Mouse (Mus musculus): ENCODE measurements around the gene Naa60. TPM values are rescaled to one million over a fixed set of nuclear protein-coding genes. Genes with fewer than 3 reads are reported as not detected.

Naa60 gene
- total RNA-seq, 4 experiments from 2014 or later, result 35.2 to 54.2 (median 42.0) TPM

DNA sequence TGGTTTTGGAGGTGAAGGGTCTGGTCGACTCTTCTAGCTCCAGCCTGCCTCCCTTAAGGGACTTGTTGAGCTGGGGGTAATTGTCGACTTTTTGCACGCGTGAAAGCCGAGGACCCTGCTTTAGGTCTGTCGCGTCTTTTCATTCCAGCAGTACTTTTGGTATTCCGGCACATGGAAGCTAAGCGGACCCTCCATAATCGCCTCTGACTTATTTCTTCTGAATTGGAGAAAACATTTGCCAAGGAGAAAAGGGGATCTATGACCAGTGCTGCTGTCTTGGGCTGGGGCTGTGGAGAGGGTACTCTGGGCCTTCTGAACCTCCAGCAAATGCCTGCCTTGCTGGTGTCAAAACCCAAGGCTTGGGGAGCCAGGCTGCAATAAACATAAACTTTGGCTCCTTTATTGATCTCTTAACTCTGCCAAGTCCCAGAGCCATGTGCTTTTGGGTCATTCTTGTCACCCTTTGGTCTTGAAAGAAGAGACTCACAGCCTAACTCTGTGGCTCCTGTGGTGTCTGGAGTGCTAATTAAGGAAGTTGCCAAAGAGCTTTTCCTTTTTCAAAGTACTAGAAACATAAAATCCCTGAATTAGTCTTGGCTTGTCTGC, 13.0 kb downstream of the Naa60 start:
- no peak for DNase-seq (ENCODE audit: low spot score in 2 of 2)

DNA sequence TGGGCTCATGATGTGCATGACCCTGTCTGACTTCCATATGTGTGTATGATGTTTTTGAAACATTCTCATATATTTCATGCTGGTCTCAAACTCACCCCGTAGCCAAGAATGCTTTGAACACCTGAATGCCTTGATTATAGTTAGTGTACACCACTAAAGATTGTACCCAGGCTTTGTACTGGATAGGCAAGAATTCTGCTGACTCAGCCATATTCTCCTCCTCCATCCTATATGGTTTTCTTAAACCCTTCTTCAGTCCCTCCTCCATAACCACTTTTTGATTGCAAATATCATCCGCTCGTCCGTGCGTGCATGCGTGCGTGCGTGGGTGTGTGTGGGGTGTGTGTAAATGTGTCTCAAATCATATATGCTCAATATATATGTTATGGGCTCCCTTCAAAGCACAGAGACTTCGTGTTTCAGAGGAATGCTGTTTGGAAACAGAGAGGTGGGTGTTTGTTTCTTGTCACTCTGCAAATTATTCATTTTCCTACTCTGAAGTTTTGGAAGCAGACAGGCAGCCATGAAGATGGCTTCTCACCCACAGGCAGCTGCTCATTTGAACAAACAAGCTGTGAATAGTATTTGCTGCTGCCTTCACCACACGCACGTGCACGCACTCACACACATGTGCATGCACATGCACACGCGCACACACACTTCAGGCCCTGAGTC, 19.6 kb downstream of the Naa60 start:
- no peak for DNase-seq (ENCODE audit: low spot score in 2 of 2)

DNA sequence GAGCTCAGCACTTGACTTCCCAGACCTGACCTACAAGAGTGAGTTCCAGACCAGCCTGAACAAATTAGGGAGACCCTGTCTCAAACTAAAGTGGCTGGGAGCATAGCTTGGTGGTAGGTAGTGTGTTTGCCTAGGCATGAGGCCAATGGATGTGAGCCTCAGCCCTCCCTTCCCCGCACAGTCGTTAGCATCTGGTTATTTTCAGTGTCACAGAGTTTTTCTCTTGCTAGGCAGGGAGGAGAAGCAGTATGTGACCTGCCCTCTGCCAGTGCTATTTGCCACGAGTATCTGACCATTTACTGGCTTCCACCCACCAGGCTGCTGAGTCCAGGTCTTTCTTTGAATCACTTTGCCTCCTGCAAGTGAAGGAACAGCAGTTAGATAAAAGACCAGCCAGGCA, 21.6 kb downstream of the Naa60 start:
- DNase-seq (ENCODE audit: low spot score in 2 of 2), result no peak

- DNase-seq (ENCODE audit: low spot score in 2 of 2), result no peak
Observed at GRCm38 (mm10) chr16:3895173-3895792, 23.1 kb downstream of the Naa60 start.

DNA sequence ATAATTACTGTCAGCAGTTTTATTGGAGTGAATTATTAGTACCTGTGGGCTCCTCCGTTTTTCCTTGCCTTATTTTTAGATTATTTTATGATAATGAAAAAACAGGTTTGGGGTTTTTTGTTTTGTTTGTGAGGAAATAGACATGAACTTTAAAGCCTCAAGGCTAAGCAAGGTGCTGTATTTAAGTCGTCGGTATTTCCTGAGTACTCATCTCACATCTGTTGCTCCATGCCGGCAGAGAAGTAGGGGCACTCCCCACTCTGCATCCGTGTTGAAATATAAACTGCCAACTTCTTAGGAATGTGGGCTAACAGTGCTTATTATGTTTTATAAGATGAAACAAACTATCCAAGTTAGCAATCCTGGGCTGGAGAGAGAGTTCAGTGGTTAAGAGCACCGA, 23.9 kb downstream of the Naa60 start:
- no peak for DNase-seq (ENCODE audit: low spot score in 2 of 2)

DNA sequence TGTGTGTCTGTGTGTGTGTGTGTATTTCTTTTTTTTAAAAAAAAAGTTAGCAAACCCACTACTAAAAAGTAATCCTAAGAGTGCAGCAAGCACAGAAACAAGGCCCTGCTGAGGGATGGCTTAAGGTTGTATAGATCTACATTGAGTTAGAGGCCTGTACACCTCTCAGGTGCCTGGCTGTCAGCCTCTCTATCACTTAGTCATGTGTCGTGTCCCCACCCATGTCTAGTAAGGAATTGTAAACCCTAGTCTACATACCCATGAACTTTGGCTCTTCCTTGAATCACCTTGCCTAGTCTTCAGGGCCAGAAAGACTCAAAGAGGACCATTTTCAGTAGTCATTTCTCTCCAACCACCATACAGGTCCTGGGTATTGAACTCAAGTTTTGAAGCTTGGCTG, 24.4 kb downstream of the Naa60 start:
- DNase-seq (ENCODE audit: low spot score in 2 of 2), result no peak

GRCm38 (mm10) chr16:3907471-3907870, 35.3 kb downstream of the Naa60 start:
- no peak for DNase-seq (ENCODE audit: low spot score in 2 of 2)

DNA sequence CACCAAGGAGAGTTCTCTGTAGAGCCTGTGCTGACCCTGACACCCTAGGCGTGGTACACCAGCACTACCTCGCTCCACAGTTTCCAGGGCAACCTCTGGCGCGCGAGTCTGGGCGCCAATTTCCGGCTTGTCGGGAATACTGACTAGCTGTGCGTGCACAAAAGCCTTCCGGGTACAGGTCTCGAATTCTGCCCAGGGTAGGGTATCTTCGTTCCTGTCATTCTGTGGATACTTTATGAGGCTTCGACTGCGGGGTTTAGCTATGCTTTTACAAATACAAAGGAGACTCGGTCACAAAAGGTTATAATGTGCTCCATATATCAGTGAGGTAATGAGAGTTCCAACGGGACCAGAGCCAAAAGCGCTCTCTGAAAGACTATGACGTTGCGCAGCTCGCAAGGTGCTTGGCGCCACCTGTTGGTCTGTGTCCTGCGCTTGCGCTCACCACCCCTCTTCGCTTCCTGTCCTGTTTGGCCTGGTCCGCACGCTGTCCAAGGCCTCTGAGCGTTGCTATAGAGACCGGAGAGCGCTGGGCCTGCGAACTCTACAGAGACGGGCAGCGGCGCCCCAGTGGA, 36.4 kb downstream of the Naa60 start, which contains the start of the genes 1700037C18Rik and Cluap1:
TSS of gene 1700037C18Rik (minus strand) at position 153 of the 575 bp plus-strand sequence.
TSS of gene Cluap1 (plus strand) at position 265 of the 575 bp plus-strand sequence.
- peak; percentile 91 to 93 for DNase-seq (ENCODE audit: low spot score in 2 of 2)

DNA sequence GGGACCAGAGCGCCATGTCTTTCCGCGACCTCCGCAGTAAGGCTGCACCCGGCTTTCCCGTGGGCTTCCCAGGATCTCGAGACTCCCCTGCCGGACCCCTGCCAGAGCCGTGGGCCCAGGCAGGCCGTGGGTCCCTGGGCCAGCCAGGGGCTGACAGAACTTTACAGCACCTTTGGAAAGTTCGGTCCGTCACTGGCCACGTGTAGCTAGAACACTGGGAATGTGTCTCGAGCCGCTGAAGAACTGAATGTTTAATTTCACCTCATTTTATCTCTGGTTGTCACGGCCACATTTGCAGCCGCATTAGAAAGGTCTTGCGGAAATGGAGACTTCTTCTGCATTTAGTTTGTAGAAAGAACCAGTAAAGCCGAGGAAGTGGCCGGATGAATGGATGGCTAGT, 36.9 kb downstream of the Naa60 start:
- no peak for DNase-seq (ENCODE audit: low spot score in 2 of 2)

- no peak for DNase-seq (ENCODE audit: low spot score in 2 of 2)
Observed at GRCm38 (mm10) chr16:3920756-3921155, 48.6 kb downstream of the Naa60 start.

DNA sequence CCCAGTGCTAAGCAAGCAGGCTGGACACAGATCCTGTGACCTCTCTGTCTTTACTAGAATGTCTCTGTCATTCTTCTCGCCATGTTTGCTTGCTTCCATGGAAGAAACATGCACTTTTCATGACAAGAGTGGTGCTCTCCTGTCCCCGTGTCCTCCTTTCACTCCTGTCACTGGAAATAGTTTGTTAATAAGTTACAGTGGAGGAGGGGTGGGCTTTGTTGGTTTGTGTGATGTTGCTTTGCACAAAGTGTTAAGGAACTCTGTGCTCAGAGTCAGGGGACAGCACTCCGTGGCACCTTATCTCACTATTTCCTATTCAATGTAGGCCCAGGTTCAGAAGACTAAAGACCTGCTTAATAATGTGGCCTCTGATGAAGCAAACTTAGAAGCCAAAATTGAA, 51.3 kb downstream of the Naa60 start:
- DNase-seq (ENCODE audit: low spot score in 2 of 2), result no peak

- DNase-seq (ENCODE audit: low spot score in 2 of 2), result no peak
Observed at GRCm38 (mm10) chr16:3923966-3924365, 51.8 kb downstream of the Naa60 start.

DNA sequence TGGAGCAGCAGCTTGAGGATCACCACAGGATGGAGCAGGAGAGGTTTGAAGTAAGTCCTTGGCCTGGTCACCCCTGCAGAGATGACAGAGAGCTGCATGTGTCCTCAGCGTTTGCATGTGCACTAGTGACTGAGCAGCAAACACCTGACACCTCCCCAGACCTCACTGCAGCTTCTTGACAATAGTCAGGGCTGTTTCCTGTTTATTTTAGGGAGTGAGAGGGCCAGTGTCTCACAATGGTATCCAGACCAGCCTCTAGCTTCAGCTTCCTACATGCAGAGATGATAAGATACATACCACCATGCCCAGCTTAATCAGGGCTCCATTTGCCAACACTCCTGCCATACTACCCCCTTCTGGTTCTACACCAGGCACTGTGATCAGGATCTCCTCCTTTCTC, 56.4 kb downstream of the Naa60 start:
- no peak for DNase-seq (ENCODE audit: low spot score in 2 of 2)

GRCm38 (mm10) chr16:3929151-3929550, 57.0 kb downstream of the Naa60 start:
- DNase-seq (ENCODE audit: low spot score in 2 of 2), result no peak

DNA sequence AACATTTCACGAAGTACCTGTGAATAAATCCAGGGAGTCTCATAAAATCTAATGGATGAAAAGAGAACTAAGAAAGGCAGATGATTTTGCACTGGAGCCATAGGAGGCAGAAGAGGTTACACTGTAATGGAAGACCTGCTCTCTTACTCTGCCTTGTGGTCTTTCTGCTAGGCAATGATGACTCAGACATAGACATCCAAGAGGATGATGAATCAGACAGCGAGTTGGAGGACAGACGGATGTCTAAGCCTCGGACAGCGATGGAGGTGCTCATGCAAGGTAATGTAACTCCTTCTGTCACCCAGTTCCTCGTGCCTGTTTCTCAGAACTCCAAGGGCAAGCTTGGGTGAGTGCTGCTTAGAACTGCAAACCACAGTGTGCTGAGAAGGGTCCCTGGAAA, 61.4 kb downstream of the Naa60 start:
- DNase-seq (ENCODE audit: low spot score in 2 of 2), result no peak

DNA sequence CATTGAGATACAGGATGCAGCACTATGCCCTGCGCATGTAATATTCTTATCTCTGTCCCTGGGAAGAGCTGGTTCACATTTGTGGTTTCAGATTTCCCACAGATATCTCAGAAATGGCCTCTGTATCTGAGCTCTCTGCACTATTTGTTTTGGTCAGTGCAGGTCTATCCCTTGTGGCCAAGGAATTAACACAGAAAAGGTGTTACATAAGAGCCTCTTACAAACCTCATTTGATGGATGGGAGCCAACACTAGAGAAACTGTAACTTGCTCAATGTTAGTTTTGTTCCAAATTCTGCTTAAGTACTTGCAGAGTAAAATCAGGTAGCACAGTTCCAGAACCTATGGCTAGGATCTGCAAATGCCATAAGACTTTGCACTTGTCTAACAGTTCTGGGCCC, 61.9 kb downstream of the Naa60 start:
- DNase-seq (ENCODE audit: low spot score in 2 of 2), result no peak

GRCm38 (mm10) chr16:3934701-3935100, 62.5 kb downstream of the Naa60 start:
- DNase-seq (ENCODE audit: low spot score in 2 of 2), result no peak

- DNase-seq (ENCODE audit: low spot score in 2 of 2), result no peak
Observed at GRCm38 (mm10) chr16:3951141-3951540, 79.0 kb downstream of the Naa60 start.

All from gastrocnemius, adult 8-10 months (tissue).